Mouse (Mus musculus) embryonic facial prominence, embryonic 11.5 days (tissue): ENCODE data around the gene Mfn2. TPM values are rescaled to one million over a fixed set of nuclear protein-coding genes. Genes with fewer than 3 reads are reported as not detected.

ENCODE experiments used
- ATAC-seq: fragments of 200-750 bp; cut with Nextera tagmentation; replicated peaks from 2 replicates; pipeline ENCODE4 v1.8.0; 2017; ENCODE audit warnings: low read depth; ENCODE audit not compliant: insufficient number of reproducible peaks, low FRiP score, low TSS enrichment
- DNase-seq: peaks from one replicate; pipeline ENCODE4 v3.0.0-alpha.2; 2015; ENCODE audit warnings: low spot score
- H3K27ac ChIP-seq: fragments of 300-500 bp; sonication (generic); replicated peaks from 2 replicates; pipeline ENCODE4 v1.5.1; 2014; ENCODE audit warnings: mild to moderate bottlenecking, low read depth, low read length, control low read depth
- H3K27me3 ChIP-seq: fragments of 300-500 bp; sonication (generic); 2 replicates; pipeline ENCODE4 v1.6.1; 2014; ENCODE audit warnings: mild to moderate bottlenecking, low read length, moderate library complexity, mixed read lengths; ENCODE audit not compliant: control insufficient read depth, insufficient read depth
- H3K36me3 ChIP-seq: fragments of 300-500 bp; sonication (generic); replicated peaks from 2 replicates; pipeline ENCODE4 v1.6.1; 2014; ENCODE audit warnings: low read depth, mild to moderate bottlenecking, low read length, moderate library complexity, mixed read lengths; ENCODE audit not compliant: control insufficient read depth, insufficient read depth
- H3K4me1 ChIP-seq: fragments of 300-500 bp; sonication (generic); 2 replicates; pipeline ENCODE4 v1.6.1; 2014; ENCODE audit warnings: low read length, mixed read lengths; ENCODE audit not compliant: control insufficient read depth, insufficient read depth
- H3K4me2 ChIP-seq: fragments of 300-500 bp; sonication (generic); 2 replicates; pipeline ENCODE4 v1.6.1; 2014; ENCODE audit warnings: low read depth, mild to moderate bottlenecking, control low read depth, low read length, moderate library complexity
- H3K4me3 ChIP-seq: fragments of 300-500 bp; sonication (generic); 2 replicates; pipeline ENCODE4 v1.5.1; 2014; ENCODE audit warnings: low read depth, low read length, control low read depth
- H3K9ac ChIP-seq: fragments of 300-500 bp; sonication (generic); replicated peaks from 2 replicates; pipeline ENCODE4 v1.6.1; 2014; ENCODE audit warnings: mild to moderate bottlenecking, control low read depth, low read length
- H3K9me3 ChIP-seq: fragments of 300-500 bp; sonication (generic); replicated peaks from 2 replicates; pipeline ENCODE4 v1.6.1; 2016; ENCODE audit warnings: mild to moderate bottlenecking, low read length, inconsistent platforms, mixed read lengths; ENCODE audit not compliant: control insufficient read depth
- WGBS: fragments of 180-500 bp; shearing (Covaris S2); extraction: QIAGEN DNeasy Blood & Tissue Kit; methylation state at CpG from one replicate; pipeline ENCODE4 v1.1.7; 2014; 5-methylcytosine and 5-hydroxymethylcytosine counted together
- polyA plus RNA-seq: library from polyadenylated mRNA; unstranded; fragments of >200 nt; fragmentation: Nextera tagmentation; extraction: Ambion mirVana; gene quantifications from 2 replicates; pipeline ENCODE4 v1.2.1, GENCODE M21; 2014

Mfn2 gene
- polyA plus RNA-seq, 1 experiment from 2014 or later: 23.1 TPM

DNA sequence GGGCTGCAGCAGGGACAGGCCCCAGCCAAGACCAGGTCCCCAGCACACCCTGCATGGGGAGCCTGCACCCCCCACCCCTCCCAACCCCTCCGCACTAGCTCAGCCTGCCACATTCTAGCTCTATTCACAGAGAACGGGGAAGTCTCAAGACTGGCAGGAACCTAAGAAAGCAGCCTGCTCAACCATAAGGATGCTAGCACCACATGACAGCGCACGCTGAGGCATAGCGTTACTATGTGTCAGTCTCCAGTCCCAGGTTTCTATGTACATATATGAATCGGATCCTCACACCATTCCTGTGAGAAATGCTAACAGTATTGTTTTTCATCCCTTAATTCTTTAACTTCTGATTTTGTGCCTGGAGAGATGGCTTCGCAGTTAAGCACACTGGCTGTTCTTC is 24.0 kb upstream of the Mfn2 start:
- Histone ChIP-seq H3K36me3 (no peaks in the 10 kb centered on the region; the same call in 1 of the 2 replicates), H3K4me3 (no peak overlapping the region), H3K27me3 (no peaks in the 10 kb centered on the region), H3K4me2 (no peak overlapping the region), H3K9ac (no peak overlapping the region; the same call in 1 of the 2 replicates), H3K9me3 (no peaks in the 10 kb centered on the region), H3K27ac (no peak overlapping the region), H3K4me1 (no peaks in the 10 kb centered on the region; the same call in 1 of the 2 replicates)
- WGBS: 66% methylated on average over 7 of the region's 7 CpGs
- ATAC-seq (no peak), DNase-seq (no peak)

GRCm38 (mm10) chr4:147928136-147928535 is 23.6 kb upstream of the Mfn2 start:
- H3K9me3 ChIP-seq: no peaks in the 10 kb centered on the region
- 19% methylated on average over 9 of the region's 9 CpGs for WGBS
- H3K4me1 ChIP-seq: no peaks in the 10 kb centered on the region; the same call in 1 of the 2 replicates
- DNase-seq (no peak), ATAC-seq (no peak)
- no peak overlapping the region for H3K4me3 ChIP-seq
- H3K36me3 ChIP-seq: no peaks in the 10 kb centered on the region; the same call in 1 of the 2 replicates
- H3K27ac ChIP-seq: no peak overlapping the region
- no peaks in the 10 kb centered on the region for H3K27me3 ChIP-seq
- H3K4me2 ChIP-seq: no peak overlapping the region
- no peak overlapping the region; the same call in 1 of the 2 replicates for H3K9ac ChIP-seq

- no peak overlapping the region for H3K9ac ChIP-seq
- H3K4me1 ChIP-seq: no peaks in the 10 kb centered on the region
- H3K4me2 ChIP-seq: no peak overlapping the region
- DNase-seq (no peak), ATAC-seq (no peak)
- WGBS: 31% methylated on average over 8 of the region's 8 CpGs
- no peaks in the 10 kb centered on the region; the same call in 1 of the 2 replicates for H3K36me3 ChIP-seq
- no peaks in the 10 kb centered on the region for H3K9me3 ChIP-seq
- no peak overlapping the region for H3K4me3 ChIP-seq
- no peak overlapping the region for H3K27ac ChIP-seq
- H3K27me3 ChIP-seq: no peaks in the 10 kb centered on the region
Observed at GRCm38 (mm10) chr4:147927705-147928104, 23.2 kb upstream of the Mfn2 start.

GRCm38 (mm10) chr4:147922341-147922740 is 17.8 kb upstream of the Mfn2 start:
- no peaks in the 10 kb centered on the region for H3K9me3 ChIP-seq
- ATAC-seq: no peak
- no peak overlapping the region for H3K27ac ChIP-seq
- H3K4me2 ChIP-seq: no peak overlapping the region
- H3K9ac ChIP-seq: no peak overlapping the region
- H3K27me3 ChIP-seq: no peaks in the 10 kb centered on the region
- no peak overlapping the region for H3K4me3 ChIP-seq
- no peaks in the 10 kb centered on the region; the same call in 1 of the 2 replicates for H3K36me3 ChIP-seq
- 76% methylated on average over 11 of the region's 11 CpGs for WGBS
- no peaks in the 10 kb centered on the region; the same call in 1 of the 2 replicates for H3K4me1 ChIP-seq
- no peak for DNase-seq

DNA sequence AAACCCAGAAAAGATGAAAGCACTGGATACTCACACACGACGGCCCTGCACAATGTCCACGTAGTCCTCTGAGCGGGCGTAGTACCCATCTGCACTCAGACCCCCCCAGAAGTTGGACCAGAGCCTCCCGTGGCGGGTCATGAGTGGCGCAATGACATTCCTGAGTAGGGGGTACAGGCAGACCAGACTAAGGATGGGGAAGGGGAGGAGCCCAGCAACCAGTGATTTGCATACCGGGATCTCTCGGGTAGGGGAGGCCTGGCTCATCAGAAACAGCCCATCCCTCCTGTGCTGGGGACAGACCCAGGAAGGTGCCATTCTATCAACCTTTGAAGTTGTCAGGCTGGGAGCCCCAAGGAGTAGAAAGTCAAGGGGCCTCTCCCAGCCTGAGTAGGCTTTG is 16.5 kb upstream of the Mfn2 start:
- no peak overlapping the region for H3K4me3 ChIP-seq
- H3K36me3 ChIP-seq: no peaks in the 10 kb centered on the region; the same call in 1 of the 2 replicates
- H3K4me1 ChIP-seq: no peaks in the 10 kb centered on the region; the same call in 1 of the 2 replicates
- H3K9ac ChIP-seq: no peak overlapping the region
- H3K9me3 ChIP-seq: no peaks in the 10 kb centered on the region
- H3K4me2 ChIP-seq: no peak overlapping the region
- H3K27ac ChIP-seq: no peak overlapping the region
- H3K27me3 ChIP-seq: no peaks in the 10 kb centered on the region
- DNase-seq (no peak), ATAC-seq (0 out of 2 replicates have a peak, but pooled peaks have one; percentile 14)
- WGBS: 31% methylated on average over 10 of the region's 10 CpGs

DNA sequence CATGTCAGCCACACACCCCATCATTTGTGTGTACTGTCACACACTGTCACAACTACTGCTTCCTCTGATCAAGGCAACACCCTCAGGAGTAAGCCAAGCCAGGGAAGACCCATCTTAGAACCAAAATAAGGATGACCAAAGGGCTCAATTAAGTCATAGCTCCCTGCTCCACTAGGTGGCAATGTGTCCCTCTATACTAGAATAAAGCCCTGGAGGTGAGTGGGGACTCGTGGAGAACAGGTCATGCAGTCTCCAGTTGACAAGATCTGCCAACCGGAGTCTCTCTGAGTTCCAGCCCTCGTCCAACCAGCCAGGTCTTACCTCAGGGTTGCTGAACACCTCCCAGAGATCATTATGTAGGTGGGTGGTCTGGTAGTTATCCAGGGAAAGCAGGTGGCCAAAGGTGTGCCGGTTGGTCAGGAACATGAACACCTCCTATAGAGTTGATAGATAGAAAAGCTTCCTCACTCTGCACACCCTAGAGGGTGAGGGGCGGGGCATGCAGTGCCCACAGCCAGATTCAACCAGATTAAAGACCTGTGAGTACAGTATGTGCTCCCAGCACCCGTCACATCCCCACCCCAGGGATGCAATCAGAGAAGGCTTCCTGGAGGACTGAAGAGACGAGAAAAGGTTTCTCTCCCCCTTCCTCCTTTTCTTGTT is 14.1 kb upstream of the Mfn2 start:
- Histone ChIP-seq H3K9ac (no peak overlapping the region), H3K36me3 (no peaks in the 10 kb centered on the region), H3K4me2 (no peak overlapping the region), H3K4me1 (no peaks in the 10 kb centered on the region; the same call in 1 of the 2 replicates), H3K27ac (no peak overlapping the region), H3K4me3 (no peak overlapping the region), H3K9me3 (no peaks in the 10 kb centered on the region), H3K27me3 (no peaks in the 10 kb centered on the region)
- 56% methylated on average over 7 of the region's 7 CpGs for WGBS
- DNase-seq (peak; percentile 64), ATAC-seq (0 out of 2 replicates have a peak, but pooled peaks have one; percentile 10)

DNA sequence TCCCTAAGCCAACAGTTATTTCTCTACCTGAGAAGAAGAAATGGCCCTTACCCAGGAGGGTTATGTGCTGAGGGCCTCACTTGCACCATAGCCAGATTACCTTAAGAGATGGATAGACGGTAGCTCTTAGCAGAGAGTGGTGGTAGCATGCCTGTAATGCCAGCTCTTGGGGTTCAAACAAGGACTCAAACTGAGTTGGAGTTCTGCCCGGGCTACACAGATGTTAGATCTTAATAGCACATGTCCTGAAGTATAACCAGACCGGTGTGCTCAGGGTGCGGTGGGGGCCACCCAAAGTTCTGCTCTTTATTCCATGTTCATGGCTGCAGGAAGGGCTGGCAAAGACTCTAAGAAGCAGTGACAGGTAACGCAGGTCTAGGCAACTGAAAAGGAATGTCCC is 5.0 kb upstream of the Mfn2 start:
- no peaks in the 10 kb centered on the region for H3K9me3 ChIP-seq
- no peak for ATAC-seq

DNA sequence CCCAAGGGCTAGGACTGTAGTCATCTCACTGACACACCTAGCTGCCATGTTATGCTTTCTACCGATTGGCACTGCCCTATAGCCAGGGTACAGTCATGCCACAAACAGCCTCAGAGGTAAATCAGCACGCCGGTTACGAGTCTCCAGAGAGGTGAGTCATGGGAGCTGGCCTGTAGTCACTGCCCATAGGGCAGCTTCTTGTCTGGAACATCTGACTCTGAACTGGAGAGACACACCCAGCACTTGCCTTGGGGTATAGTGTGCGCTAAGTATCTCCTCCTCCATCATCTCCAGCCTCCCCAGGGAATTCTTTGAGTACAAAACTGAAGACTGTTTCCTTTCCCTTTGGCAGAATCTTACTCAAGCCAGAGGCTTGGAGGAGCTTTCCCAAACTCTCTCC is 1.7 kb upstream of the Mfn2 start:
- no peak overlapping the region for H3K4me2 ChIP-seq
- no peaks in the 10 kb centered on the region for H3K4me1 ChIP-seq
- 77% methylated on average over 5 of the region's 5 CpGs for WGBS
- ATAC-seq (no peak), DNase-seq (no peak)
- no peaks in the 10 kb centered on the region for H3K27me3 ChIP-seq
- no peak overlapping the region for H3K27ac ChIP-seq
- no peaks in the 10 kb centered on the region for H3K9me3 ChIP-seq
- H3K4me3 ChIP-seq: no peak overlapping the region
- no peaks in the 10 kb centered on the region for H3K36me3 ChIP-seq
- H3K9ac ChIP-seq: no peak overlapping the region

More for the DNA sequence above, 5.0 kb upstream of the Mfn2 start:
- H3K27ac ChIP-seq: no peak overlapping the region
- no peaks in the 10 kb centered on the region for H3K36me3 ChIP-seq
- no peak overlapping the region for H3K9ac ChIP-seq
- 93% methylated on average over 5 of the region's 5 CpGs for WGBS
- no peak overlapping the region for H3K4me2 ChIP-seq
- H3K4me3 ChIP-seq: no peak overlapping the region
- no peak for DNase-seq
- no peaks in the 10 kb centered on the region for H3K4me1 ChIP-seq
- H3K27me3 ChIP-seq: no peaks in the 10 kb centered on the region
